Mouse (Mus musculus) small intestine, adult 2 months (tissue): Measurements from ENCODE around the gene Gm28044. TPM values are rescaled to one million over a fixed set of nuclear protein-coding genes. Genes with fewer than 3 reads are reported as not detected.
"Not testable (repeated sequence)": the region's sequence is repeated elsewhere in the genome, so short reads cannot be mapped to it uniquely, and the experiment has no call there.

ENCODE experiments used
- H3K27ac ChIP-seq: fragments of 200-500 bp; 2 replicates; pipeline ENCODE4 v1.5.1; 2012; ENCODE audit warnings: low read depth, low read length, control low read depth, inconsistent platforms; ENCODE audit not compliant: insufficient read depth
- H3K27me3 ChIP-seq: fragments of 200-500 bp; 2 replicates; pipeline ENCODE4 v1.6.1; 2012; ENCODE audit warnings: mild to moderate bottlenecking, moderate library complexity, low read length, inconsistent platforms; ENCODE audit not compliant: control insufficient read depth, insufficient read depth
- H3K36me3 ChIP-seq: fragments of 200-500 bp; 2 replicates; pipeline ENCODE4 v1.6.1; 2012; ENCODE audit warnings: mild to moderate bottlenecking, low read length, control low read depth, inconsistent platforms; ENCODE audit not compliant: control insufficient read depth, insufficient read depth
- H3K4me1 ChIP-seq: fragments of 200-500 bp; 2 replicates; pipeline ENCODE4 v1.6.1; 2012; ENCODE audit warnings: low read length, inconsistent platforms, mixed read lengths; ENCODE audit not compliant: control insufficient read depth, insufficient read depth, insufficient read length
- H3K4me3 ChIP-seq: fragments of 200-500 bp; 2 replicates; pipeline ENCODE4 v1.5.1; 2012; ENCODE audit warnings: low read depth, mild to moderate bottlenecking, control low read depth, inconsistent platforms, low read length, moderate library complexity
- CTCF ChIP-seq: fragments of 200-500 bp; IDR thresholded peaks from 2 replicates; pipeline ENCODE4 v1.5.1; 2012; ENCODE audit warnings: low read depth, mild to moderate bottlenecking, control low read depth, inconsistent platforms, low read length, moderate library complexity, mixed read lengths; ENCODE audit not compliant: insufficient replicate concordance, insufficient read length; ENCODE audit errors: extremely low read depth
- POLR2A ChIP-seq: fragments of 200-500 bp; IDR thresholded peaks from 2 replicates; pipeline ENCODE4 v1.6.1; 2012; ENCODE audit warnings: low read depth, mild to moderate bottlenecking, control low read depth, inconsistent platforms, low read length, moderate library complexity
- WGBS: fragments of 180-500 bp; shearing (Covaris S2); methylation state at CpG from one replicate; pipeline ENCODE4 v1.1.7; 2018; 5-methylcytosine and 5-hydroxymethylcytosine counted together
- polyA plus RNA-seq: library from polyadenylated mRNA; depleted of rRNA; stranded (reverse); fragments of >200 nt; gene quantifications from 2 replicates; pipeline ENCODE4 v1.2.3, GENCODE M21; 2012; rRNA removed

Gene Gm28044
- polyA plus RNA-seq, result not detected in 2 replicates

GRCm38 (mm10) chr13:67360131-67360744 lies at the start of gene Gm28044, which contains the start of gene Zfp953:
Gm28044 (minus strand) TSS chr13:67360536.
Zfp953 (minus strand) TSS chr13:67360605.
- Histone ChIP-seq H3K36me3 (no peaks in the 10 kb centered on the region), H3K4me3 (peak within 1 kb of the TSS; percentile 69), H3K4me1 (no peaks in the 10 kb centered on the region), H3K27ac (peak within 1 kb of the TSS; percentile 52), H3K27me3 (no peaks in the 10 kb centered on the region)
- WGBS, result 1% methylated on average over 15 of the region's 15 CpGs
- TF ChIP-seq CTCF (no peak; the same call in 1 of the 2 replicates), POLR2A (no peak)

GRCm38 (mm10) chr13:67399183-67399903 lies 39.0 kb upstream of the Gm28044 start, which contains the start of gene Zfp429:
Zfp429 (minus strand) TSS chr13:67399819.
- H3K4me1 ChIP-seq, H3K27me3 ChIP-seq, H3K36me3 ChIP-seq: not testable (repeated sequence)
- H3K4me3 ChIP-seq, result peak within 1 kb of the TSS; percentile 95
- 2% methylated on average over 16 of the region's 16 CpGs for WGBS
- H3K27ac ChIP-seq, result 0 out of 2 replicates have a peak within 1 kb of the TSS, but pooled peaks have one; percentile 48

GRCm38 (mm10) chr13:67376255-67376654 lies 15.9 kb upstream of the Gm28044 start:
- not testable (repeated sequence) for H3K4me1 ChIP-seq, H3K27me3 ChIP-seq, H3K27ac ChIP-seq, H3K4me3 ChIP-seq, H3K36me3 ChIP-seq
- WGBS, result 60% methylated on average over 3 of the region's 3 CpGs

- H3K36me3 ChIP-seq, H3K4me1 ChIP-seq, H3K27me3 ChIP-seq: not testable (repeated sequence)
- H3K4me3 ChIP-seq, result peak within 1 kb of the TSS; percentile 70
- peak within 1 kb of the TSS; percentile 31; the same call in 1 of the 2 replicates for H3K27ac ChIP-seq
- WGBS, result 10% methylated on average over 14 of the region's 15 CpGs
These were observed 14.9 kb upstream of the Gm28044 start, which contains the start of the genes Gm28041 and Zfp456 for GRCm38 (mm10) chr13:67375050-67375911. Gm28041 (minus strand) TSS chr13:67375733. Zfp456 (minus strand) TSS chr13:67375810.

- Histone ChIP-seq H3K4me1 (no peaks in the 10 kb centered on the region), H3K27me3 (no peaks in the 10 kb centered on the region), H3K36me3 (peaks cover 2% of the 10 kb centered on the region; the same call in 1 of the 2 replicates), H3K4me3 (no peak overlapping the region), H3K27ac (no peak overlapping the region)
- TF ChIP-seq POLR2A (no peak), CTCF (no peak)
These were observed 8.5 kb downstream of the Gm28044 start for GRCm38 (mm10) chr13:67351854-67352253.

GRCm38 (mm10) chr13:67343422-67343821 lies 16.9 kb downstream of the Gm28044 start:
- Histone ChIP-seq H3K4me1 (no peaks in the 10 kb centered on the region), H3K4me3 (no peak overlapping the region), H3K27ac (no peak overlapping the region), H3K27me3 (no peaks in the 10 kb centered on the region), H3K36me3 (peaks cover 26% of the 10 kb centered on the region)
- 90% methylated on average over 2 of the region's 2 CpGs for WGBS
- TF ChIP-seq CTCF (no peak), POLR2A (no peak)

GRCm38 (mm10) chr13:67332877-67333276 lies 27.5 kb downstream of the Gm28044 start:
- no peaks in the 10 kb centered on the region; the same call in none of the 2 replicates for H3K36me3 ChIP-seq
- no peaks in the 10 kb centered on the region for H3K27me3 ChIP-seq
- TF ChIP-seq POLR2A (no peak), CTCF (no peak)
- peak overlapping the region; percentile 66; the same call in 1 of the 2 replicates for H3K4me3 ChIP-seq
- peaks cover 3% of the 10 kb centered on the region; the same call in 1 of the 2 replicates for H3K4me1 ChIP-seq
- H3K27ac ChIP-seq, result peak overlapping the region; percentile 45
- 58% methylated on average over 1 of the region's 1 CpGs for WGBS
